Mouse (Mus musculus): ENCODE data around the gene Eps8l2.
"Not testable (repeated sequence)": the region's sequence is repeated elsewhere in the genome, so short reads cannot be mapped to it uniquely, and the experiment has no call there.

The Eps8l2 gene

GRCm38 (mm10) chr7:141407670-141408069 lies 69.0 kb downstream of the Eps8l2 start:
- in situ Hi-C loops (cut with MboI, MseI), result not testable (repeated sequence)

DNA sequence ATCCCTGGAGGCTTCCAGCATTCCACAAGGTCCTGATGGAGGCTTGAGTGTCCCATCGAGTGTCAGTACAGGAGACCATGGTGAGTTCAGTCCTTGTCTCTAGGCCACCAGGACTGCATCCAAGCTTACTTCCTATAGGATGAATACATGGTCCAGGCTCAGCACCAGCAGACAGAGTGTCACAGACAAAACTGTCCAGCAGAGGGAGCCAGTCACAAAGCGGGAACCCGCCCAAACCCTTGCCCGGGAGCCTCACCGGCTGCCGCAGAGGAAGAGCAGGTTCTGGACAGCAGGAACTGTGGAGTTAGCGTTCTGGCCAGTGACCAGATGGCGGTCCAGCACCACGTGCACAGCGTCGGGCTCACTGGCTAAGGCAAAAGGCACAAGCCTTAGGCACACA lies 70.2 kb downstream of the Eps8l2 start:
- in situ Hi-C loops (cut with MboI, MseI), result no loop called here

- in situ Hi-C loops (cut with MboI, MseI), result loop anchor here (5.0 kb wide), 1 partner anchor 42 kb away; no protein-coding TSS in a partner anchor
These were observed 72.0 kb downstream of the Eps8l2 start for GRCm38 (mm10) chr7:141410631-141411030.

DNA sequence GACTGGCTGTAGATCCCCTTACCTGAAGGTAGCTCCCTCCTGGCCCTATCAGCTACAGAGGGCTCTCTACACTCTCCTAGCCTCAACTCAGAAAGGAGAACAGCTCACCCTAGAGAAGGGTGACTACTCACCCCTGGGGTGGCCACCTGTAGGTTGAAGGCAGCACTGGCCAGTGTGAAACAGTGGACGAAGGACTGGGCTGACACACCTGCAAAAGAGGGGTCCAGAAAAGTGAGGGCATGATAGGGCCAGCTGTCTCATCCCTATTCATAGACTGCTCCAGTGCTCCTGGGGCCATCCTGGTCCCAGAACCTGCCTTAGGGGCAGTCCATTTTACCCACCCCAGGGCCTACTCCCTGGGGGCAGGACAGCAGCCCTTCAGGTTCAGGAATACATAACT lies 73.0 kb downstream of the Eps8l2 start:
- in situ Hi-C loops (cut with MboI, MseI), result loop anchor here (5.0 kb wide), 1 partner anchor 41 kb away; no protein-coding TSS in a partner anchor
